Mouse (Mus musculus) forebrain, embryonic 11.5 days (tissue): ENCODE measurements around the gene Agxt2. TPM values are rescaled to one million over a fixed set of nuclear protein-coding genes. Genes with fewer than 3 reads are reported as not detected.

Source experiments
- ATAC-seq: fragments of 200-750 bp; cut with Nextera tagmentation; replicated peaks from 2 replicates; pipeline ENCODE4 v1.8.0; 2017; ENCODE audit warnings: moderate TSS enrichment; ENCODE audit not compliant: low FRiP score
- DNase-seq: peaks from one replicate; pipeline ENCODE4 v3.0.0-alpha.2; 2017; ENCODE audit warnings: low spot score
- H3K27ac ChIP-seq: fragments of 300-500 bp; sonication (generic); 2 replicates; pipeline ENCODE4 v1.5.1; 2014; ENCODE audit warnings: low read depth, low read length
- H3K27me3 ChIP-seq: fragments of 300-500 bp; sonication (generic); 2 replicates; pipeline ENCODE4 v1.6.1; 2014; ENCODE audit warnings: mild to moderate bottlenecking, low read length, mixed read lengths; ENCODE audit not compliant: control insufficient read depth, insufficient read depth
- H3K36me3 ChIP-seq: fragments of 300-500 bp; sonication (generic); 2 replicates; pipeline ENCODE4 v1.6.1; 2014; ENCODE audit warnings: mild to moderate bottlenecking, low read length, moderate library complexity, mixed read lengths; ENCODE audit not compliant: control insufficient read depth, insufficient read depth
- H3K4me1 ChIP-seq: fragments of 300-500 bp; sonication (generic); replicated peaks from 2 replicates; pipeline ENCODE4 v1.6.1; 2014; ENCODE audit warnings: low read length, mixed read lengths; ENCODE audit not compliant: control insufficient read depth, insufficient read depth
- H3K4me2 ChIP-seq: fragments of 300-500 bp; sonication (generic); 2 replicates; pipeline ENCODE4 v1.6.1; 2014; ENCODE audit warnings: low read depth, mild to moderate bottlenecking, low read length, moderate library complexity, mixed read lengths; ENCODE audit not compliant: severe bottlenecking
- H3K4me3 ChIP-seq: fragments of 300-500 bp; sonication (generic); 2 replicates; pipeline ENCODE4 v1.5.1; 2014; ENCODE audit warnings: low read depth, low read length
- H3K9ac ChIP-seq: fragments of 300-500 bp; sonication (generic); 2 replicates; pipeline ENCODE4 v1.6.1; 2014; ENCODE audit warnings: low read length
- H3K9me3 ChIP-seq: fragments of 300-500 bp; sonication (generic); 2 replicates; pipeline ENCODE4 v1.6.1; 2016; ENCODE audit warnings: low read length, mixed read lengths; ENCODE audit not compliant: control insufficient read depth
- WGBS: fragments of 180-500 bp; shearing (Covaris S2); extraction: QIAGEN DNeasy Blood & Tissue Kit; methylation state at CpG from one replicate; pipeline ENCODE4 v1.1.7; 2014; 5-methylcytosine and 5-hydroxymethylcytosine counted together
- polyA plus RNA-seq: library from polyadenylated mRNA; unstranded; fragments of >200 nt; fragmentation: Nextera tagmentation; extraction: Ambion mirVana; gene quantifications from 2 replicates; pipeline ENCODE4 v1.2.1, GENCODE M21; 2014

The Agxt2 gene
- polyA plus RNA-seq, 1 experiment from 2014 or later = not detected

DNA sequence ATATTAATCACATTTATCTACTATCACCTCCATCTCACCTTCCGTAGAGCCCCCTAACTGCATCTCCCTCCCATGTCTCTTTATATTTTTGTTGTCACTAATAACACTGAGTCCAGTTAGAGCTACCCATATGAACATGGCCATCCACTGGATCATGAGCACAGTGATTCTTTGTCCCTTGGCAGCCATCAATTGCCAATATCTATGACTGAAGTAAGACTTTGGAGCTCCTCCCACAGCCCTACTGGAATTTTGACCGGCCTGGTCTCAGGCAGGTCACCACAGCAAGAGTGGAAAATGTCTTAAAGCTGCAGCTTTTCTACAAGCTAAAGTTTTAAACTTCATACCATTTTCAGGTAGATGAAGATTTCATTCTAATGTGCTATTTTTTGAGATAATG, 8.0 kb downstream of the Agxt2 start:
- no peak for ATAC-seq
- Histone ChIP-seq H3K4me1 (no peaks in the 10 kb centered on the region), H3K9me3 (no peaks in the 10 kb centered on the region), H3K9ac (no peak overlapping the region), H3K27me3 (no peaks in the 10 kb centered on the region), H3K27ac (no peak overlapping the region), H3K4me3 (no peak overlapping the region), H3K36me3 (no peaks in the 10 kb centered on the region), H3K4me2 (no peak overlapping the region)
- no peak for DNase-seq
- 90% methylated on average over 2 of the region's 2 CpGs for WGBS

DNA sequence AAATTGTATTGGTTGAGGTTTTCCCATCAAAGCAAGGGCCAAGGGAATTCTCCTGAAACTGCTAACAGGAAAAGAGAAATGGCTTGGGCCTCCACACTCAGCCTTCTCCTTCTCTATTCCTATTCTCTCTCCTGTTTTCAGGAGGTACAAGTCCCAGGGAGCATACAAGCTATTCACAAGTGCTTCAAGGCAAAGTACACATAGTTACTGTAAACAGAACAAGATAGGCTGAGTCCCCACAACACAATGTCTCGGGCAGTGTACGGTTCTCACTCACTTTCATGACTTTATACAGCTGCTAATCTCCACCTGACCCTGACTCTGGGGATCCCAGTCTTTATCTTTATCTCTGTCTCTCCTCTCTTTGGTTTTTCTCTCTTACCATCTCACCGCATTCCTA, 17.1 kb downstream of the Agxt2 start:
- Histone ChIP-seq H3K4me3 (no peak overlapping the region), H3K4me1 (no peaks in the 10 kb centered on the region), H3K9me3 (no peaks in the 10 kb centered on the region), H3K4me2 (no peak overlapping the region), H3K27me3 (no peaks in the 10 kb centered on the region), H3K27ac (no peak overlapping the region), H3K36me3 (no peaks in the 10 kb centered on the region), H3K9ac (no peak overlapping the region)
- ATAC-seq (no peak), DNase-seq (no peak)
- WGBS = 92% methylated on average over 3 of the region's 3 CpGs

DNA sequence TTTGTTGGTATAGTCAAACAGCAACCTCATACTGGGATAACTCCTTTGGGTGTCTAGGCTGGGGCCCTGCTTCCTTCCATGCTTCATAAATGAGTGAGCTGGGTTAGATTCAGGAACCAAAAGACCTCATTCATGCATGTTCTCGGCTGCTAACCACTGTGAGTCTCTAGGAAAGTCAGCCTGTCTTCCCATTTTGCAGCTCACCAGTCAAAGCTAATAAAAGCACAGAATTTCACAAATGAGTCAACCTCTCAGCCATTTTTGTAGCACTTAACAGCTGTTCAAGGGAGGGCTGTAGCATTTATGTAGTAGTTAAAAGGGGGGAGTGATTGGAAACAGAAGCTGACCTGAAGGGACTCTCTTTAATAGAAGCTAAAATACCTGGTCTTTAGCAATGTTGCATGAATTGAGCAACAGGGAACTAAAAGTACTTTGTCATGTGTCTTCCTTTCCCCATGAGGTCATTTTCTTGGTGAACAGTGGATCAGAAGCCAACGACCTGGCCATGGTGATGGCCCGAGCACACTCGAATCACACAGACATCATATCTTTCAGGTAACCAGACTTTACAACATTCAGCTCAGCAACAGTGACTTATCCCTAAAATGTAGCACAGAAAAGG, 20.1 kb downstream of the Agxt2 start:
- DNase-seq (no peak), ATAC-seq (no peak)
- Histone ChIP-seq H3K36me3 (no peaks in the 10 kb centered on the region), H3K27ac (no peak overlapping the region), H3K27me3 (no peaks in the 10 kb centered on the region), H3K4me2 (no peak overlapping the region), H3K4me1 (no peaks in the 10 kb centered on the region), H3K4me3 (no peak overlapping the region), H3K9me3 (no peaks in the 10 kb centered on the region), H3K9ac (no peak overlapping the region)
- WGBS = 92% methylated on average over 4 of the region's 4 CpGs

DNA sequence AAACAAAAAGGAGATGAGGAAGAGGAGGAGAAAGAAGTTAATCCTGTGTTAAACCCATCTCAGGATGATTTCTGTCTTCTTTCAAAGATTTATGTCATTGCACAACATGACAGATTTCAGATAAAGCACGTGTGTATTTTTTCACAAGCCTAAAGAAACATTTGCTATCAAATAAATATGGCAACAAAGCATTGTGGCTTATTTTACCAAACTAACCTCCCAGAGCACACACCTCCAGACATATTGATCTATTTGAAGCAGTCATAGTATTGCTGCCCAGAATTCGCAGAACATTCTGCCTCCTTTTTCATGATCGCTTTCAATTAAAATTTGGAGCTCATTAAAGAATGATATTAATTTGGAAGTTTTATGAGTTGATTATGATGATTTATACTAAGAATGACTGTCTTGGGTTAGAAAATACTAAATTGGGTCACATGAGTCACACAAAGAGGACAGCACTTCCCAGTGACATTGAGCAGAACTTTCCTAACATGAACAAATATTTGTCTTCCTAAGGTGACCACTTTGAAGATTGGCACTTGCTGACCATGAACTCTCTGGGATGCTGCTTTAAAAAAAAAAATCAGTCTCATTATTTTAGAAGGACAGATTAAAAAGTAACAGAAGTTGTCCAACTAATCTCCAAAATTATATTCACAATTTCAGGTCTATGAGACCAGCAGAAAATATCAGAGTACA, 21.6 kb downstream of the Agxt2 start:
- Histone ChIP-seq H3K9me3 (no peaks in the 10 kb centered on the region), H3K4me1 (no peaks in the 10 kb centered on the region), H3K4me2 (no peak overlapping the region), H3K9ac (no peak overlapping the region), H3K27me3 (no peaks in the 10 kb centered on the region), H3K36me3 (no peaks in the 10 kb centered on the region), H3K4me3 (no peak overlapping the region), H3K27ac (no peak overlapping the region)
- WGBS = 93% methylated on average over 3 of the region's 3 CpGs
- no peak for ATAC-seq
- DNase-seq = no peak

DNA sequence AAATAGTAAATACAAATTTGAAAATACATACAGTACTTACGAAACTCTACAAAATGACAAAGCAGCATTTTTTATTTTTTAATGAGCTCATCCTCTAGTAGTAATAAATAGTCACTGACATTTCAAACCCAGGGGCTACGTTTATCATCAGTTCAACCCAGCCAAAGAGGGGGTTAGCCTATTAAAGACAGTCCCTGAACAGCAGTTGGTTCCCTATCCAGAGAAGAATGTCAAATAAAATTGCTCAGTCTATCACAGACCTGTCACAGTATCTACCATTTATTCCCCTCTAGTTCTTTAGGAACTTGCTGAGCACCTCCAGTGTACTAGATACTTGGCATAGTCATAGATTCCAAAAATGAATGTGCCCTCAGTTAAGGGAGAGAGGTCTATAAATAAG, 28.9 kb downstream of the Agxt2 start:
- Histone ChIP-seq H3K36me3 (no peaks in the 10 kb centered on the region), H3K27me3 (no peaks in the 10 kb centered on the region), H3K4me3 (no peak overlapping the region), H3K9me3 (no peaks in the 10 kb centered on the region), H3K9ac (no peak overlapping the region), H3K4me1 (no peaks in the 10 kb centered on the region), H3K4me2 (no peak overlapping the region), H3K27ac (no peak overlapping the region)
- WGBS = 88% methylated on average over 2 of the region's 2 CpGs
- DNase-seq (no peak), ATAC-seq (no peak)

DNA sequence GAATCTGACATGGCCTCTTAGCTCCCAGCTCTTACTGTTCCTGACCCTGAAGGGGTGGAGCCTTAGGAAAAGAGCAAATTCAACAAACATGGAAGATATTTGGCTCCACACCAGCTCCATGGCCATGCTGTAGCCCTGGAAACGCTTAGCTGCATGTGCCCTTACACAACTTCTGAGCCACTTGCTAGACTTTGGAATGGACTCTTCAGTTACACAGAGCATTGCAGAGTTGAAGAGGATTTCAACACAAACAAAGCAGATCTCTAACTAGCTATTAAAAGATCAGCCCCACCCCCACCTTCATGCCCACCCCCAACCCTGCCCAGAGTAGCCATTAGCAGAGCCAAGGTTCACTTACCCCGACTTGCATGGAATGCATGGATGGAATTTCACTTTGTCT, 41.5 kb downstream of the Agxt2 start:
- 75% methylated on average over 2 of the region's 2 CpGs for WGBS

DNA sequence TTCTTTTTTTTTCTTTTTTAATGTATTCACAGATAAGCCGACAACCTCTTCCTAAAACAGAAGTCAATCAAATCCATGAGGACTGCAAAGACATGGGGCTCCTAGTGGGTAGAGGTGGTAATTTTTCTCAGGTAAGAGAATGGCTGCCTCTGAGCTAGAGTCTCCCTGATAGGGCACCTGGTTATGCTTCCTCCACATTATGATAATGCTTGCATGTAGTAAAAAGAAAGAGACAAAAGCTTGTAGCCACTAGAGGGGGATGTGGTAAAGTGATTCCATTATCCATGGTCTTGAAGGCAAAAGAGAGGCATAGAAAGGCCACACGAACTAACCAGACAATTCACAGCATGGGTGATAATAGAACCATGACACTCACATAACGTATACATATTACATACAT, 42.1 kb downstream of the Agxt2 start:
- no peaks in the 10 kb centered on the region for H3K4me1 ChIP-seq
- WGBS = 66% methylated on average over 3 of the region's 3 CpGs
- no peaks in the 10 kb centered on the region for H3K36me3 ChIP-seq
- no peak overlapping the region for H3K9ac ChIP-seq
- no peak overlapping the region for H3K4me3 ChIP-seq
- H3K9me3 ChIP-seq = no peaks in the 10 kb centered on the region
- ATAC-seq (peak; percentile 51; the same call in 1 of the 2 replicates), DNase-seq (no peak)
- no peak overlapping the region for H3K4me2 ChIP-seq
- no peak overlapping the region for H3K27ac ChIP-seq
- H3K27me3 ChIP-seq = no peaks in the 10 kb centered on the region

More for the DNA sequence above, 41.5 kb downstream of the Agxt2 start:
- Histone ChIP-seq H3K4me2 (no peak overlapping the region), H3K27me3 (no peaks in the 10 kb centered on the region), H3K4me1 (no peaks in the 10 kb centered on the region), H3K9me3 (no peaks in the 10 kb centered on the region), H3K9ac (no peak overlapping the region), H3K36me3 (no peaks in the 10 kb centered on the region), H3K27ac (no peak overlapping the region), H3K4me3 (no peak overlapping the region)
- DNase-seq (no peak), ATAC-seq (no peak; the same call in 1 of the 2 replicates)

DNA sequence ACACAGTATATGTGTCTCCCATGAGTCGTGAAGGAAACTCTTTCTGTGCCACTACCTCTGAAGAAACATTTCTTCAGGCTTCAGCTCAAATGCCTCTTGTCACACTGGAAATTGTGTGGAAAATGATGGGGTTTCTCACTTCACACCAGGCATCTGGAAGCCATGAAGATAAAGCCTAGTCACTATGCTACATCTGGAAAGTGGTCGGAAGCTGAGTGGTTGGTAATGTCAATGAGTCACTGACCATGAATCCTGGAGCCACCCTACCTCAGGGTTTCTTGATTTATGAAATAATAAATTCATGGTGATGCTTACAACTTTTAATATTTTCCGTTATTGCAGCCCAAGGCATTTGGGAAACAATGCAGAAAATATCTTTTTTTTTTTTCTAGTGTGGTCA, 51.5 kb downstream of the Agxt2 start:
- H3K36me3 ChIP-seq = no peaks in the 10 kb centered on the region
- DNase-seq = no peak
- H3K27me3 ChIP-seq = no peaks in the 10 kb centered on the region
- no peaks in the 10 kb centered on the region for H3K9me3 ChIP-seq
- no peak overlapping the region for H3K4me3 ChIP-seq
- no peak overlapping the region for H3K4me2 ChIP-seq
- WGBS = 91% methylated on average over 3 of the region's 3 CpGs
- H3K27ac ChIP-seq = no peak overlapping the region
- ATAC-seq = no peak
- no peak overlapping the region for H3K9ac ChIP-seq
- no peaks in the 10 kb centered on the region for H3K4me1 ChIP-seq

DNA sequence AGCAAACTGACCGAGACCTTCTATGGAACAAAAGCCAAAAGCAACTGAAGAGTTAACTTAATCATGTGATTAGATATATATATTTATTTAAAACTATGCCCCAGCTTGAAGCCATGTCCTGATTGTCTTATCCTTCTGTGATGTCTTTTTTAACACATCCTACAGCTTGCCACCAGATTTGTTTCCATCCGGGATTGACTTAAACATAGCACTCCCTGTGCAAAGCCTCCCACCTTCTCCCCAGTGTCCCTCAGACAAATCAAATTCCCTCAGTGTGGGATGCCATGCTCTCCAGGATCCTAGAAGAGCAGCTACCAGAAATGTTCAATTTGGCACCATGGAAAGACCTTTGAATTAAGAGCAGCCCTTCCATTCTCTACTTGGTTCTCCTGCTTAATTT, 52.5 kb downstream of the Agxt2 start:
- H3K27me3 ChIP-seq = no peaks in the 10 kb centered on the region
- no peak for ATAC-seq
- H3K27ac ChIP-seq = no peak overlapping the region
- no peak overlapping the region for H3K9ac ChIP-seq
- no peak for DNase-seq
- no peaks in the 10 kb centered on the region for H3K4me1 ChIP-seq
- no peaks in the 10 kb centered on the region for H3K36me3 ChIP-seq
- H3K4me3 ChIP-seq = no peak overlapping the region
- WGBS = 93% methylated on average over 2 of the region's 2 CpGs
- H3K4me2 ChIP-seq = no peak overlapping the region
- no peaks in the 10 kb centered on the region for H3K9me3 ChIP-seq
